Mouse (Mus musculus) lung, embryonic 16.5 days (tissue): ENCODE results near the gene Ppp2r3d. TPM values are rescaled to one million over a fixed set of nuclear protein-coding genes. Genes with fewer than 3 reads are reported as not detected.

Experiments
- ATAC-seq: fragments of 200-750 bp; cut with Nextera tagmentation; 2 replicates; pipeline ENCODE4 v1.8.0; 2017; ENCODE audit warnings: low read depth, mild to moderate bottlenecking, moderate library complexity
- H3K27ac ChIP-seq: fragments of 300-500 bp; sonication (generic); 2 replicates; pipeline ENCODE4 v1.5.1; 2014; ENCODE audit warnings: mild to moderate bottlenecking, control low read depth, low read length
- H3K27me3 ChIP-seq: fragments of 300-500 bp; sonication (generic); 2 replicates; pipeline ENCODE4 v1.6.1; 2014; ENCODE audit warnings: low read depth, low read length, mixed read lengths; ENCODE audit not compliant: control insufficient read depth, insufficient read depth
- H3K36me3 ChIP-seq: fragments of 300-500 bp; sonication (generic); 2 replicates; pipeline ENCODE4 v1.6.1; 2014; ENCODE audit warnings: low read length; ENCODE audit not compliant: control insufficient read depth, insufficient read depth
- H3K4me1 ChIP-seq: fragments of 300-500 bp; sonication (generic); replicated peaks from 2 replicates; pipeline ENCODE4 v1.6.1; 2014; ENCODE audit warnings: low read length, mixed read lengths; ENCODE audit not compliant: control insufficient read depth, insufficient read depth
- H3K4me2 ChIP-seq: fragments of 300-500 bp; sonication (generic); 2 replicates; pipeline ENCODE4 v1.6.1; 2014; ENCODE audit warnings: low read depth, low read length, control low read depth
- H3K4me3 ChIP-seq: fragments of 300-500 bp; sonication (generic); 2 replicates; pipeline ENCODE4 v1.5.1; 2014; ENCODE audit warnings: mild to moderate bottlenecking, low read length, control low read depth
- H3K9ac ChIP-seq: fragments of 300-500 bp; sonication (generic); 2 replicates; pipeline ENCODE4 v1.6.1; 2014; ENCODE audit warnings: low read length, control low read depth
- H3K9me3 ChIP-seq: fragments of 300-500 bp; sonication (generic); 2 replicates; pipeline ENCODE4 v1.6.1; 2016; ENCODE audit warnings: low read length; ENCODE audit not compliant: control insufficient read depth
- WGBS: fragments of 180-500 bp; shearing (Covaris S2); extraction: QIAGEN DNeasy Blood & Tissue Kit; methylation state at CpG from one replicate; pipeline ENCODE4 v1.1.7; 2014; 5-methylcytosine and 5-hydroxymethylcytosine counted together
- polyA plus RNA-seq: library from polyadenylated mRNA; unstranded; fragments of >200 nt; fragmentation: Nextera tagmentation; extraction: Ambion mirVana; gene quantifications from 2 replicates; pipeline ENCODE4 v1.2.1, GENCODE M21; 2015

The Ppp2r3d gene
- polyA plus RNA-seq, 1 experiment from 2014 or later: 113 TPM

DNA sequence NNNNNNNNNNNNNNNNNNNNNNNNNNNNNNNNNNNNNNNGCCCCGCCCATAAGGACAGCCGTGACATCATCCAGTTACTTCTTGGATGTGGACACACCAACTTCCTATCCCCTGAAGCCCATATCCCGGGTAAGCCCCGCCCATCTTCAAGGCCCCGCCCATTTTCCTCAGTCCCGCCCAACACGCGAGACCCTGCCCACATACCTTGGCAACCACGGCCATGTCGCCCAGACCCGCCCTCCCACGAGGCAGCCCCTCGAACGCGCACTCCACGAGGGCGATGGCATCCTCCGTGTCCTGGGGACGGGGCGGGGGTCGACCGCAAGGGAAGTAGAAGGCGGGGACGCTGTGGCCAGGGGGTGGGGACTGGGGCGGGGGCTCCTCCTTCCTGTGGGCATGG, 54.3 kb downstream of the Ppp2r3d start:
- peak overlapping the region; percentile 60 for H3K9ac ChIP-seq
- H3K9me3 ChIP-seq: no peaks in the 10 kb centered on the region
- H3K27ac ChIP-seq: peak overlapping the region; percentile 100
- peak overlapping the region; percentile 80 for H3K4me2 ChIP-seq
- ATAC-seq: no peak
- 3% methylated on average over 22 of the region's 25 CpGs for WGBS
- peak overlapping the region; percentile 80 for H3K4me3 ChIP-seq
- H3K36me3 ChIP-seq: no peaks in the 10 kb centered on the region
- no peaks in the 10 kb centered on the region for H3K4me1 ChIP-seq
- no peaks in the 10 kb centered on the region for H3K27me3 ChIP-seq

- Histone ChIP-seq H3K4me2 (no peak overlapping the region), H3K27ac (no peak overlapping the region), H3K4me1 (no peaks in the 10 kb centered on the region), H3K9me3 (no peaks in the 10 kb centered on the region), H3K27me3 (no peaks in the 10 kb centered on the region), H3K4me3 (no peak overlapping the region), H3K9ac (no peak overlapping the region), H3K36me3 (no peaks in the 10 kb centered on the region)
- ATAC-seq: no peak
Observed at GRCm38 (mm10) chr9:124412921-124413320, 63.8 kb downstream of the Ppp2r3d start.

- Histone ChIP-seq H3K4me3 (no peak overlapping the region), H3K27me3 (no peaks in the 10 kb centered on the region), H3K4me1 (no peaks in the 10 kb centered on the region), H3K4me2 (no peak overlapping the region), H3K27ac (no peak overlapping the region), H3K9ac (no peak overlapping the region), H3K36me3 (no peaks in the 10 kb centered on the region), H3K9me3 (no peaks in the 10 kb centered on the region)
- WGBS: 59% methylated on average over 1 of the region's 1 CpGs
- no peak for ATAC-seq
Observed at GRCm38 (mm10) chr9:124411553-124411952, 65.1 kb downstream of the Ppp2r3d start.

- no peak overlapping the region for H3K27ac ChIP-seq
- no peaks in the 10 kb centered on the region for H3K36me3 ChIP-seq
- H3K4me3 ChIP-seq: no peak overlapping the region
- WGBS: 38% methylated on average over 1 of the region's 1 CpGs
- no peak overlapping the region for H3K4me2 ChIP-seq
- H3K9ac ChIP-seq: no peak overlapping the region
- no peak for ATAC-seq
- no peaks in the 10 kb centered on the region for H3K4me1 ChIP-seq
- H3K27me3 ChIP-seq: no peaks in the 10 kb centered on the region
- no peaks in the 10 kb centered on the region for H3K9me3 ChIP-seq
Observed at GRCm38 (mm10) chr9:124408564-124408963, 68.1 kb downstream of the Ppp2r3d start.

Other genes with a start within 250 kb of the Ppp2r3d start
- 11.2 and 11.5 TPM in 2 replicates for gene 2010315B03Rik, start 164.2 kb downstream of the Ppp2r3d start, polyA plus RNA-seq
- not detected in 2 replicates for gene Gm21836, start 16.9 kb upstream of the Ppp2r3d start, polyA plus RNA-seq